Mouse (Mus musculus) testis, adult 2 months (tissue): Measurements from ENCODE around the gene Hcfc2. TPM values are rescaled to one million over a fixed set of nuclear protein-coding genes. Genes with fewer than 3 reads are reported as not detected.
A peak's percentile ranks its signal among the peaks of the same experiment; 100 is the strongest.

Experiments used
- H3K27ac ChIP-seq: fragments of 200-500 bp; 2 replicates; pipeline ENCODE4 v1.5.1; 2012; ENCODE audit warnings: low read depth, low read length; ENCODE audit not compliant: control insufficient read depth, insufficient read depth
- H3K27me3 ChIP-seq: fragments of 200-500 bp; 2 replicates; pipeline ENCODE4 v1.6.1; 2012; ENCODE audit warnings: mild to moderate bottlenecking, low read length, moderate library complexity; ENCODE audit not compliant: control insufficient read depth, insufficient read depth
- H3K36me3 ChIP-seq: fragments of 200-500 bp; 2 replicates; pipeline ENCODE4 v1.6.1; 2012; ENCODE audit warnings: mild to moderate bottlenecking, low read length; ENCODE audit not compliant: control insufficient read depth, insufficient read depth
- H3K4me1 ChIP-seq: fragments of 200-500 bp; 2 replicates; pipeline ENCODE4 v1.6.1; 2012; ENCODE audit warnings: low read length; ENCODE audit not compliant: control insufficient read depth, insufficient read depth
- H3K4me3 ChIP-seq: fragments of 200-500 bp; 2 replicates; pipeline ENCODE4 v1.5.1; 2012; ENCODE audit warnings: low read depth, mild to moderate bottlenecking, low read length, moderate library complexity, mixed read lengths; ENCODE audit not compliant: control insufficient read depth
- CTCF ChIP-seq: fragments of 200-500 bp; IDR thresholded peaks from 2 replicates; pipeline ENCODE4 v1.5.1; 2012; ENCODE audit warnings: low read depth, mild to moderate bottlenecking, inconsistent platforms, low read length, moderate library complexity; ENCODE audit not compliant: control insufficient read depth, insufficient read depth, insufficient replicate concordance
- POLR2A ChIP-seq: fragments of 200-500 bp; IDR thresholded peaks from 2 replicates; pipeline ENCODE4 v1.6.1; 2012; ENCODE audit warnings: low read depth, mild to moderate bottlenecking, inconsistent platforms, low read length, moderate library complexity; ENCODE audit not compliant: control insufficient read depth
- polyA plus RNA-seq: library from polyadenylated mRNA; depleted of rRNA; stranded (reverse); fragments of >200 nt; gene quantifications from 2 replicates; pipeline ENCODE4 v1.2.3, GENCODE M21; 2012; rRNA removed

The Hcfc2 gene
- polyA plus RNA-seq, result 62.7 and 72.3 TPM in 2 replicates

DNA sequence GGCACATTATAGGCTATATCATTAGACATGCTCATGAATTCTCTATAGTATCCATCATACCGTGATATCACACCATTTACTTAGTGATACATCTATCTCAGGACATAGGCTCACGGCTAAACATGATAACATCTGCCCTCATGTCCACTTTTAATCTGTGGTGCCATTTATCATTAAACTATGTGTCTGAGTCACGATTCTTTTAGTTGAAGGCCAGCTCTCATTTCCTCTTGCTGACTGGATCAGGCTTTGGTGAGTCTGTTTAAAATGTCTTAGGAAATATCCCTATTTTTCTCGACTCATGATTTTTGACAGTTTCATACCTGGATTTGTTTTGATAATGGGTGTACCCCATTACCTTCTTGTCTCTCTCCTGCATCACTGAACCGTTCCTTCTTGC, at the start of gene Hcfc2:
TSS of gene Hcfc2 (plus strand) at position 205 of the 400 bp plus-strand sequence.
- no peak within 1 kb of the TSS; the same call in 1 of the 2 replicates for H3K27ac ChIP-seq
- TF ChIP-seq POLR2A, result no peak
- no peak for TF ChIP-seq CTCF
- H3K4me1 ChIP-seq, result peaks cover 5% of the 10 kb centered on the region
- H3K27me3 ChIP-seq, result no peaks in the 10 kb centered on the region
- no peaks in the 10 kb centered on the region for H3K36me3 ChIP-seq
- peak within 1 kb of the TSS; percentile 60 for H3K4me3 ChIP-seq

DNA sequence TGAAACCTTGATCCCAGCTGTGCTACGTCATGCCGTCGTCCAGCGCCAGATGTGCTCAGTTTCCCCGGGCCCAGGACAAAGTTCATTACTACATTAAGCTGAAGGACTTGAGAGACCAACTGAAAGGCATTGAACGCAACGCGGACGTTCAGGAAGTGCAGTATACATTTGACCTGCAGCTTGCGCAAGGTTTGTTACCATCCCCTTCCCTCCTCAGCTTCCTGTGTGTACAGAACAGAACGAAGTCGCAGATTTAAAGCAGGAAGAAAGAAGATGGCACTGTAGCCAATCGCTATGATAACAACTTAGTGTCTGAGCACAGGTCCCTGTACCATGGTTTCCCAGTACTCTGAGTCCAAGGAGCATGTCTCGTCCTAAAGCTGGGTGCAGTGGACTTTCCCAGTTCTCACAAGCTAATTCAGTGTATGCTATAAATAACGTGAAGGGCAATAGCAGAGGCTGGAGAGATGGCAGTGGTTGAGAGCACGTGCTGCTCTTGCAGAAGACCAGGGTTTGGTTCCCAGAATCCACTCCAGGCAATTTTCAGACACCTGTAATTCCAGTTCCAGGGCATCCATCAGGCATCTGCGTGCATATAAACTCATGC, 48.7 kb upstream of the Hcfc2 start:
- TF ChIP-seq POLR2A, result no peak
- TF ChIP-seq CTCF, result no peak
- H3K36me3 ChIP-seq, result no peaks in the 10 kb centered on the region; the same call in none of the 2 replicates
- H3K27me3 ChIP-seq, result no peaks in the 10 kb centered on the region
- no peak overlapping the region for H3K27ac ChIP-seq
- peaks cover 2% of the 10 kb centered on the region; the same call in 1 of the 2 replicates for H3K4me1 ChIP-seq
- H3K4me3 ChIP-seq, result no peak overlapping the region

DNA sequence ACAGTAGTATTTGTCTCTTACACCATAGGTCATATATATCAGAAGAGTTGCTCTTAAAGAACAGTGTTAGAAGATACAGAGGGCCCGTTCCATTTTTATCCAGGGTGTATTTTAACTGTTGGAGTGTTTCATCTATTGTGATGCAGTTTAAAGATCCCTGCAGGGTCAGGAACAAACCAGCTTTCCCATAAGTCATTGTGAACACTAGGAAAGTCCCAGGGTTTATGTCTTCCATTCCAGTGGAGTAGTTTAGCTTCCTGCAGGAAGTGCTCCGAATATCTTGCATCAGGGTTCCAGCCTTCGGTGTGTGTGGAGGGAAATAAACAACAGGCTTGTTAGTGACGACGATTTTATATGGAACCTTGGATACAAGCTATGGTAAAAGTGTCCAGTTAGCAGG, 44.7 kb upstream of the Hcfc2 start:
- Histone ChIP-seq H3K27ac (no peak overlapping the region), H3K4me3 (no peak overlapping the region), H3K27me3 (no peaks in the 10 kb centered on the region), H3K4me1 (no peaks in the 10 kb centered on the region), H3K36me3 (no peaks in the 10 kb centered on the region)
- TF ChIP-seq POLR2A (no peak), CTCF (no peak)

DNA sequence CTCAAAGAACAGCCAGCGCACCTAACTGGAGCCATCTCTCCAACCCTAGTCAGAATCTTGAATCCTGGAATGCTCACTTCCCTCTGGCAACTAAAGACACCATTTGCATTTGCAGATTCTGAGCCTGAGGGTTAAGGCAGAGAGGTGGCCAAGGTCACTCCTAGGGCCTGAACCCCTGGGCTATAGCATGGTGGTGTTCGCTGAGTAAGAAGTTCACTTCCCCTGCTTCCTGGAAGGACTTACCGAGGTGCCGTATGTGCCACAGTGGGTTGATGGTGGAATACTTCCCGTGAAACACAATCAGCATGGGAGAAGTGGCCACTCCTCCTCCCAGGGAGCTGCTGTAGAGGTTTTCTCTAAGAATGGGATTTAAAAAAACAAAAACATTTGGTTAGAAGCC, 43.3 kb upstream of the Hcfc2 start:
- H3K36me3 ChIP-seq, result no peaks in the 10 kb centered on the region
- no peaks in the 10 kb centered on the region for H3K4me1 ChIP-seq
- TF ChIP-seq CTCF (no peak), POLR2A (no peak)
- H3K27ac ChIP-seq, result no peak overlapping the region
- no peaks in the 10 kb centered on the region for H3K27me3 ChIP-seq
- H3K4me3 ChIP-seq, result no peak overlapping the region

DNA sequence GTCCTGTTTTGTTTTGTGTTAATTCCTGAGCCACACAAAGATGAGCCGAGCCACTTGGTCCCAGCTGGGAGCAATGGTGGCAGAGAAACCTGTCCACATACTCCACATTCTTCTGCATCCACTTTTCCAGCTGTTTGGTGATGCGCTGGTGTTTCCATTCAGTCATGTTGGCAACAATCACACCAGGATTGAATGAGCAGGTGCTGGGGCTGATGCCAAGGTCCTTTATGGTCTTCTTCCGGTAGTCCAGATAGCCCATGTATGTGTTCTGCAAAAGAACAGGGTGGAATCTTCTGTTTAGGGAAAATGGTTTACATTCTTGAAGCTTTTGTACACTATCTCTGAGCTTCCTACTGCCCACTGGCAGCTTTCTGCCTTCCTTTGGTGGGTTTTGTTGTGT, 41.4 kb upstream of the Hcfc2 start:
- no peak overlapping the region for H3K4me3 ChIP-seq
- no peaks in the 10 kb centered on the region for H3K4me1 ChIP-seq
- H3K27ac ChIP-seq, result no peak overlapping the region
- no peaks in the 10 kb centered on the region for H3K36me3 ChIP-seq
- TF ChIP-seq CTCF (no peak), POLR2A (no peak)
- no peaks in the 10 kb centered on the region for H3K27me3 ChIP-seq

DNA sequence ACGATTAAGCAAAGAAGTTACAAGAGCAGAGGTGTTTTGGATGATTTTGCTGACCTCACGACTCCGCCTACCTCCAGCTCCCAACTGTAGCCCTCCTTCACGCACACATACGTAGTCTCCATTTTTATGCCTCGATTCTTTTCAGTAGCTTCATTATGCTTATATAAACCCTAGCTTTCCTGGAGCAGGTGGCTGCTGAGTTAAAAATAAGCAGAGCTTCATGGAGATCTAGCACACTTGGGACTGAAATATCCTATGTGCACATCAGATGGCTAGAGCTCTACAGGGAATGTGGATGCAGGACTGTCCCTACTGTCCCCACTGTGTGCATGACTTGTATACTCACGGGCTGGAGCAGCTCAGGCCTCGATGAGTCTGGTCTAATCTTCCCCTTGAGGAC, 34.1 kb upstream of the Hcfc2 start:
- Histone ChIP-seq H3K4me1 (no peaks in the 10 kb centered on the region), H3K27me3 (no peaks in the 10 kb centered on the region), H3K36me3 (no peaks in the 10 kb centered on the region), H3K27ac (no peak overlapping the region), H3K4me3 (no peak overlapping the region)
- TF ChIP-seq POLR2A (no peak), CTCF (no peak)

DNA sequence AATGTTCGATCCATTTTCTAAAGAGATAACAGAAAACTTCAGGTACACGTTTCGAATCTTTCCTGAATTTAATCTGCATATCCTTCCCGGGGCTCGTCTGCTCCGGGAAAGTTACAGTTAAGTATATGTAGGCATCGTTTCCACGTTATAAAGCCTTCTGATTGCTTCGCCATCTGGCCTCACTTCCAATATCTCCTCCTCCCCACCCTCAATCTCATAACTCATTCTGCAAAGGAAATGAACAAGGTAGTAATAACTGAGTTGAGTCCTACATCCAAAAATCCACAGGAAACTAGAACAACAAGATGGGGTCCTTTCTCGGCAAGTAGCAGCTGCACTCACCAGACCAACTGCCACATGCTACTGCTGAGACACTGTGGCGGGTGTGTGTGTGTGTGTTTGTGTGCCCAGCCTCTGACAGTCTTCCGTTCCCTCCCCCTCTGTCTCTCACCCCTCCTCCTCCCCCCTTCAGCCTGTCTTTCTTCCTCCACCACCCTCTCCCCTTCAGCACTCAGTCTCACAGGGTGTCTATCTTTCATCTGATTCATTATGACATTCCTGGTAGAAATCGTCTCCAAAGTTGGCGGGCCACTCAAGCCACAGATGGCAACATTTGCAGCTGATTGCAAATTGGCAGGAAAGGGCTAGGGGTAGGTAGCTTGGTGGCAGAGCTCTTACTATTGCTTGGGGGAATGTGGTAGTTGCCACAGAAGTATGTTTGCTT, 33.5 kb upstream of the Hcfc2 start:
- Histone ChIP-seq H3K4me1 (no peaks in the 10 kb centered on the region), H3K27me3 (no peaks in the 10 kb centered on the region), H3K4me3 (no peak overlapping the region), H3K36me3 (no peaks in the 10 kb centered on the region), H3K27ac (no peak overlapping the region)
- no peak for TF ChIP-seq CTCF
- no peak for TF ChIP-seq POLR2A
